Comparison of ENCODE assay signal across 24 mouse cellular contexts in the genomic region with DNA sequence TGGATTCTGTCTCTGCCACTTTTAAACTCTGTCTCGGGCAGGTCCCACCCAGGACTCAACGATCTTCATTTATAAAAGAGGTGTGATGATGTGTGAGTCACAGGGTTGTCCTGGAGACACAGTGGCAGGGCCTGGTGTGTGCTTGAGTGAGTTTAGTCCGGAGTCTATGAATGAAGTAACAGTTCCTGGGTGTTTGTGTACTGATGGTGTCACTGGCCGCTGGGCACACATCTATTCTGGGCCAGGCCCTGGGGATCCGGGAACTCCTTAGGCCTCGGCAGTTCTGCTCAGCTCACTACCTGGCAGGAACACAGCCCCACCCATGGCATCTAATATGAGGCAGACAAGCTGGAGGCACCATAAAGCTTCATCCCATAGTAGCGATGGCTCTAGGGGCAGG. TPM values are rescaled to one million over a fixed set of nuclear protein-coding genes. Genes with fewer than 3 reads are reported as not detected.
A peak's percentile ranks its signal among the peaks of the same experiment; 100 is the strongest.
DNase-seq lines count a peak whose midpoint lies in the region; ATAC-seq and TF ChIP-seq lines count a peak whose summit lies in the region.
"Had no signal": no experiment of that assay in that cellular context is flagged by ENCODE, and none has a peak within 500 bp of the region (broad histone marks: within the 10 kb centered on the region; RNA-seq: fewer than 3 reads in every experiment).

No protein-coding gene starts in this region.

- H3K9ac ChIP-seq in heart, embryonic 12.5 days = no peak overlapping the region
- H3K9ac ChIP-seq in liver, embryonic 16.5 days (ENCODE audit: low read depth, low read length) = no peak overlapping the region
- no peak overlapping the region for H3K9ac ChIP-seq in stomach, embryonic 15.5 days
- H3K9ac ChIP-seq: forebrain, embryonic 13.5 days; heart, embryonic 15.5 days; hindbrain, embryonic 13.5 days had no signal

- no peak for TF ChIP-seq CTCF in Patski (IDR thresholded peaks at IDR 0.05)

- no peak overlapping the region for H3K27ac ChIP-seq in heart, embryonic 12.5 days (ENCODE audit: poor library complexity, severe bottlenecking)
- H3K27ac ChIP-seq in liver, embryonic 16.5 days (ENCODE audit: low read length) = no peak overlapping the region
- H3K27ac ChIP-seq in stomach, embryonic 15.5 days = no peak overlapping the region
- H3K27ac ChIP-seq: forebrain, embryonic 10.5 days; forebrain, embryonic 13.5 days; gastrocnemius, adult 2 months; heart, embryonic 15.5 days; hindbrain, embryonic 10.5 days; hindbrain, embryonic 13.5 days had no signal

- CTCF ChIA-PET in Patski (lab: Charles Lee) = interaction anchor here (1.9 kb wide), 1 partner anchor 17 kb away, joined by 4 read pairs; no protein-coding TSS in a partner anchor

- WGBS in heart, embryonic 12.5 days = 68% methylated on average over 7 of the region's 7 CpGs
- 77% methylated on average over 7 of the region's 7 CpGs for WGBS in liver, embryonic 16.5 days (ENCODE audit: insufficient replicate concordance)
- WGBS in stomach, embryonic 15.5 days = 76% methylated on average over 7 of the region's 7 CpGs

- peaks cover 7% of the 10 kb centered on the region; the same call in 1 of the 2 replicates for H3K36me3 ChIP-seq in heart, embryonic 12.5 days
- H3K36me3 ChIP-seq in liver, embryonic 16.5 days (ENCODE audit: control insufficient read depth, insufficient read depth) = no peaks in the 10 kb centered on the region
- H3K36me3 ChIP-seq in stomach, embryonic 15.5 days = no peaks in the 10 kb centered on the region
- H3K36me3 ChIP-seq: forebrain, embryonic 10.5 days; heart, embryonic 15.5 days; hindbrain, embryonic 10.5 days; hindbrain, embryonic 13.5 days had no signal

- in situ Hi-C loops in Patski (cut with MboI; ENCODE audit: low pct_unique_long_range_greater_than_20kb) = no loop called here

- no peaks in the 10 kb centered on the region for H3K9me3 ChIP-seq in heart, embryonic 12.5 days (replicated peaks)
- no peaks in the 10 kb centered on the region for H3K9me3 ChIP-seq in liver, embryonic 16.5 days (replicated peaks; ENCODE audit: control insufficient read depth, low read length)
- no peaks in the 10 kb centered on the region for H3K9me3 ChIP-seq in stomach, embryonic 15.5 days
- H3K9me3 ChIP-seq: forebrain, embryonic 10.5 days; forebrain, embryonic 13.5 days; heart, embryonic 15.5 days; hindbrain, embryonic 10.5 days; hindbrain, embryonic 13.5 days had no signal

- POLR2A ChIA-PET in Patski (lab: Charles Lee) = interaction anchor here (0.6 kb wide), 1 partner anchor 95 kb away, joined by 3 read pairs; no protein-coding TSS in a partner anchor

- peaks cover 12% of the 10 kb centered on the region for H3K4me1 ChIP-seq in heart, embryonic 12.5 days (replicated peaks)
- H3K4me1 ChIP-seq in liver, embryonic 16.5 days (ENCODE audit: control insufficient read depth, low read depth, low read length) = no peaks in the 10 kb centered on the region; the same call in none of the 2 replicates
- no peaks in the 10 kb centered on the region for H3K4me1 ChIP-seq in stomach, embryonic 15.5 days
- H3K4me1 ChIP-seq: forebrain, embryonic 13.5 days; hindbrain, embryonic 13.5 days had no signal

- no peak overlapping the region for H3K4me2 ChIP-seq in heart, embryonic 12.5 days
- no peak overlapping the region for H3K4me2 ChIP-seq in liver, embryonic 16.5 days (ENCODE audit: low read depth, low read length)
- no peak overlapping the region for H3K4me2 ChIP-seq in stomach, embryonic 15.5 days
- H3K4me2 ChIP-seq: forebrain, embryonic 13.5 days; heart, embryonic 15.5 days; hindbrain, embryonic 13.5 days had no signal

- 0 out of 2 replicates have a peak, but pooled peaks have one; percentile 34 for ATAC-seq in heart, embryonic 12.5 days (ENCODE audit: insufficient number of reproducible peaks, low FRiP score)
- 0 out of 2 replicates have a peak, but pooled peaks have one; percentile 10 for ATAC-seq in liver, embryonic 16.5 days (ENCODE audit: low read depth)
- peak; percentile 37 for ATAC-seq in Patski
- peak; percentile 51 for ATAC-seq in stomach, embryonic 15.5 days (ENCODE audit: insufficient read depth, low FRiP score, low read depth)
- no peak for ATAC-seq in CD4-positive, CD25-positive, alpha-beta regulatory T cell, adult 4 months
- ATAC-seq: forebrain, embryonic 13.5 days; forebrain, embryonic 16.5 days had no signal

- DNase-seq in heart, adult 9 months (ENCODE audit: low spot score in 2 of 2) = no peak
- no peak for DNase-seq in liver
- DNase-seq in Patski (ENCODE audit: low read depth, low spot score) = no peak
- no peak for DNase-seq in spleen, adult 12 weeks (ENCODE audit: low spot score)
- DNase-seq: adrenal gland, postnatal 10 days; adrenal gland, postnatal 36 days; cerebellum, adult 18-20 months; cerebellum, adult 9-10 months; cerebellum, postnatal 14 days; gastrocnemius, adult 2 months; gastrocnemius, postnatal 14 days; heart, adult 11 months; heart, postnatal 10 days; heart, postnatal 36 days had no signal

- H3K4me3 ChIP-seq in heart, embryonic 12.5 days = no peak overlapping the region
- no peak overlapping the region for H3K4me3 ChIP-seq in liver, embryonic 16.5 days (ENCODE audit: low read depth, low read length)
- no peak overlapping the region for H3K4me3 ChIP-seq in stomach, embryonic 15.5 days (replicated peaks)
- H3K4me3 ChIP-seq: forebrain, embryonic 10.5 days; forebrain, embryonic 13.5 days; gastrocnemius, adult 2 months; heart, embryonic 15.5 days; hindbrain, embryonic 10.5 days; hindbrain, embryonic 13.5 days had no signal

- no peaks in the 10 kb centered on the region for H3K27me3 ChIP-seq in heart, embryonic 12.5 days (replicated peaks)
- no peaks in the 10 kb centered on the region for H3K27me3 ChIP-seq in liver, embryonic 16.5 days (ENCODE audit: control insufficient read depth, insufficient read depth, low read depth, low read length)
- H3K27me3 ChIP-seq in Patski = no peaks in the 10 kb centered on the region
- no peaks in the 10 kb centered on the region for H3K27me3 ChIP-seq in stomach, embryonic 15.5 days (replicated peaks)
- H3K27me3 ChIP-seq: forebrain, embryonic 13.5 days; heart, embryonic 15.5 days; hindbrain, embryonic 13.5 days had no signal

RNA-seq across cellular contexts. Expression of gene Ttc39a, which starts 15.2 kb away (rescaled TPM):
- 11.6 and 11.8 TPM in 2 replicates for polyA plus RNA-seq in heart, embryonic 12.5 days (2016; fragmentation: Nextera tagmentation; extraction: Ambion mirVana)
- 10.4 and 11.8 TPM in 2 replicates for polyA plus RNA-seq in liver, embryonic 16.5 days (2015; fragmentation: Nextera tagmentation; extraction: Ambion mirVana)
- 7.2 TPM for polyA plus RNA-seq in Patski (2021)
- 21.3 and 30.0 TPM in 2 replicates for polyA plus RNA-seq in stomach, embryonic 15.5 days (2015; fragmentation: Nextera tagmentation; extraction: Ambion mirVana)
- polyA plus RNA-seq in CD4-positive, CD25-positive, alpha-beta regulatory T cell, adult 4 months (2017; shearing (Covaris generic)) = not detected
